Mouse (Mus musculus) CH12.LX (cell line): ENCODE measurements around the gene Tmem114. TPM values are rescaled to one million over a fixed set of nuclear protein-coding genes. Genes with fewer than 3 reads are reported as not detected.

Source experiments
- DNase-seq: peaks from one replicate; pipeline ENCODE4 v3.0.0-alpha.2; 2013; ENCODE audit errors: extremely low read depth
- H3K27ac ChIP-seq: 2 replicates; pipeline ENCODE4 v1.5.1; 2012; ENCODE audit warnings: low read depth, mild to moderate bottlenecking, control low read depth, moderate library complexity; ENCODE audit not compliant: insufficient read depth
- H3K27me3 ChIP-seq: replicated peaks from 2 replicates; pipeline ENCODE3; 2012; ENCODE audit warnings: inconsistent platforms
- H3K36me3 ChIP-seq, 2 experiments: replicated peaks in 1 of 2; 2 replicates each; pipeline versions ENCODE3 to v1.6.1; 2012; ENCODE audit warnings: inconsistent platforms in 1 of 2, low read length in 1 of 2, mild to moderate bottlenecking in 1 of 2, mixed read lengths in 1 of 2, moderate library complexity in 1 of 2; ENCODE audit not compliant: control insufficient read depth in 1 of 2, insufficient read depth in 1 of 2
- H3K4me1 ChIP-seq, 2 experiments: 2 replicates each; pipeline ENCODE4 v1.6.1; 2012; ENCODE audit warnings: inconsistent platforms in 1 of 2, moderate library complexity in 1 of 2; ENCODE audit not compliant: insufficient read depth in 2 of 2, control insufficient read depth in 1 of 2
- H3K4me2 ChIP-seq: 2 replicates; pipeline ENCODE4 v1.6.1; 2012; ENCODE audit warnings: low read depth, mild to moderate bottlenecking, control low read depth; ENCODE audit not compliant: poor library complexity, insufficient read depth, severe bottlenecking
- H3K4me3 ChIP-seq, 3 experiments: fragments of 150-350 bp in 1 of 3; sonication (generic) in 1 of 3; replicated peaks in 1 of 3; 2 replicates each; pipeline versions ENCODE3 to v1.5.1; 2011 to 2012; ENCODE audit warnings: low read depth in 2 of 3, low read length in 2 of 3, mild to moderate bottlenecking in 2 of 3, moderate library complexity in 2 of 3, control low read depth in 1 of 3, improper control_type of control experiment in 1 of 3, inconsistent platforms in 1 of 3, mixed read lengths in 1 of 3; ENCODE audit not compliant: poor library complexity in 1 of 3
- H3K79me2 ChIP-seq: replicated peaks from 2 replicates; pipeline ENCODE4 v1.6.1; 2012; ENCODE audit warnings: mild to moderate bottlenecking, moderate library complexity; ENCODE audit not compliant: control insufficient read depth, poor library complexity, insufficient read depth, severe bottlenecking; ENCODE audit errors: extremely low read depth
- H3K9ac ChIP-seq: 2 replicates; pipeline ENCODE4 v1.6.1; 2012; ENCODE audit warnings: low read depth, mild to moderate bottlenecking, control low read depth, moderate library complexity; ENCODE audit not compliant: insufficient read depth
- H3K9me3 ChIP-seq: replicated peaks from 2 replicates; pipeline ENCODE3; 2012; ENCODE audit warnings: low read length, inconsistent platforms, mixed read lengths
- CHD1 ChIP-seq: IDR thresholded peaks from 2 replicates; pipeline ENCODE4 v1.6.1; 2012; ENCODE audit warnings: low read depth, low read length, improper control_type of control experiment, inconsistent platforms
- CTCF ChIP-seq, 2 experiments: IDR thresholded peaks in 1 of 2; conservative IDR thresholded peaks in 1 of 2; 2 replicates each; pipeline ENCODE4 v1.5.1; 2011 to 2012; ENCODE audit warnings: low read depth in 2 of 2, low read length in 2 of 2, improper control_type of control experiment in 1 of 2, inconsistent platforms in 1 of 2, mild to moderate bottlenecking in 1 of 2, moderate library complexity in 1 of 2
- E2F4 ChIP-seq: IDR thresholded peaks from 2 replicates; pipeline ENCODE4 v1.6.1; 2011; ENCODE audit warnings: low read depth, low read length, improper control_type of control experiment; ENCODE audit not compliant: insufficient replicate concordance
- ETS1 ChIP-seq: conservative IDR thresholded peaks from 2 replicates; pipeline ENCODE4 v1.6.1; 2012; ENCODE audit warnings: low read depth, mild to moderate bottlenecking, inconsistent platforms, low read length, improper control_type of control experiment, moderate library complexity
- IRF4 ChIP-seq: IDR thresholded peaks from 2 replicates; pipeline ENCODE4 v1.6.1; 2014; ENCODE audit warnings: low read depth, mild to moderate bottlenecking, inconsistent platforms, low read length, improper control_type of control experiment
- KAT2A ChIP-seq: IDR thresholded peaks from 2 replicates; pipeline ENCODE4 v1.6.1; 2012; ENCODE audit warnings: low read length, improper control_type of control experiment, inconsistent platforms; ENCODE audit not compliant: insufficient replicate concordance
- POLR2AphosphoS2 ChIP-seq: IDR thresholded peaks from 2 replicates; pipeline ENCODE4 v1.6.1; 2011; ENCODE audit warnings: low read depth, low read length, improper control_type of control experiment
- RAD21 ChIP-seq: IDR thresholded peaks from 2 replicates; pipeline ENCODE4 v1.6.1; 2011; ENCODE audit warnings: low read depth, mild to moderate bottlenecking, low read length, improper control_type of control experiment, moderate library complexity
- SIN3A ChIP-seq: IDR thresholded peaks from 2 replicates; pipeline ENCODE4 v1.6.1; 2012; ENCODE audit warnings: low read length, improper control_type of control experiment, inconsistent platforms
- SMC3 ChIP-seq: IDR thresholded peaks from 2 replicates; pipeline ENCODE4 v1.6.1; 2011; ENCODE audit warnings: low read depth, low read length, improper control_type of control experiment
- USF1 ChIP-seq: IDR thresholded peaks from 2 replicates; pipeline ENCODE4 v1.6.1; 2014; ENCODE audit warnings: low read depth, mild to moderate bottlenecking, inconsistent platforms, low read length, improper control_type of control experiment
- ZC3H11A ChIP-seq: IDR thresholded peaks from 2 replicates; pipeline ENCODE4 v1.6.1; 2012; ENCODE audit warnings: low read depth, mild to moderate bottlenecking, inconsistent platforms, low read length, improper control_type of control experiment
- ZMIZ1 ChIP-seq: IDR thresholded peaks from 2 replicates; pipeline ENCODE4 v1.6.1; 2012; ENCODE audit warnings: low read depth, mild to moderate bottlenecking, inconsistent platforms, low read length, improper control_type of control experiment
- ZNF384 ChIP-seq: IDR thresholded peaks from 2 replicates; pipeline ENCODE4 v1.6.1; 2012; ENCODE audit warnings: low read depth, low read length, improper control_type of control experiment, inconsistent platforms
- dilution Hi-C: fragments of 300-500 bp; cut with MboI; formaldehyde crosslinking; loops from 2 replicates; pipeline ENCODE4 v1.14.3; 2020; ENCODE audit warnings: low sequenced_read_pairs; ENCODE audit not compliant: extremely low pct_unique_long_range_greater_than_20kb, extremely low pct_ligation_motif_present
- in situ Hi-C: fragments of 300-500 bp; cut with MboI; formaldehyde crosslinking; loops from 3 replicates; pipeline ENCODE4 v1.14.3; 2019; ENCODE audit warnings: low sequenced_read_pairs, low pct_ligation_motif_present, low pct_unique_long_range_greater_than_20kb, mixed read lengths
- polyA plus RNA-seq: library from polyadenylated mRNA; unstranded; fragments of >175 nt; gene quantifications from 2 replicates; pipeline ENCODE4 v1.2.1, GENCODE M21; 2012; ENCODE audit warnings: low read depth; ENCODE audit not compliant: insufficient read length
- total RNA-seq, 2 experiments: library from RNA; depleted of rRNA; stranded (reverse); fragments of 300-350 nt in 1 of 2; fragments of >200 nt in 1 of 2; gene quantifications; 2 replicates each; pipeline ENCODE4 v1.2.3; 2012 to 2014

The Tmem114 gene
- total and polyA plus RNA-seq, 3 experiments: not detected

GRCm38 (mm10) chr16:8409197-8409596 lies 15.7 kb downstream of the Tmem114 start (continued):
- TF ChIP-seq ZC3H11A (no peak), CTCF (conservative IDR thresholded peaks at IDR 0.05 in 1 of 2, IDR thresholded peaks at IDR 0.05 in 1 of 2; ENCODE audit: low read depth in 2 of 2, low read length in 2 of 2) (peak in 1 of 2 experiments; percentile 72; a peak in 2 of 4 replicates), IRF4 (no peak), POLR2AphosphoS2 (no peak), ZMIZ1 (no peak), USF1 (no peak), ETS1 (no peak), SIN3A (0 out of 2 replicates have a peak, but pooled peaks have one; percentile 30), KAT2A (no peak)

GRCm38 (mm10) chr16:8406708-8407107 lies 18.2 kb downstream of the Tmem114 start:
- in situ Hi-C loops: no loop called here
- no peak overlapping the region for H3K4me2 ChIP-seq
- peaks cover 6% of the 10 kb centered on the region for H3K9me3 ChIP-seq

DNA sequence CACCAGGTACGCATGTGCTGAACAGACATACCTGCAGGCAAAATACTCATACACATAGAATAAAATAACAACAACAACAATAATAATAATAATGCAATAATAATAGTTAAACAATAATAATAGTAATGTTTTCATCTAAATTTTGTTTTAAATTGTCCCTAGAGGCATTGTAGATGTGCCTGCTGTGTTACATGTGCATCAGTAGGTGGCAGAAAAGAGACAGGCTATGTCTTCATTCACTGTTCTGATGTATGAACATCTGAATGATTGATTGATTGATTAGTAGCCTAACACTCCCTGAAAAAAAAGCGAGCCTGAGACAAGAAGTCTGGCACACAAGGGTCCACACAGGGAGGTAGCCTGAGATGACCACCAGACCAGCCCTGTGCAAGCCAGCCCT lies 22.3 kb downstream of the Tmem114 start:
- H3K4me1 ChIP-seq: peaks cover 6 to 11% of the 10 kb centered on the region in 2 experiments
- no peaks in the 10 kb centered on the region for H3K36me3 ChIP-seq
- H3K27ac ChIP-seq: no peak overlapping the region
- no peak overlapping the region for H3K4me3 ChIP-seq
- no peaks in the 10 kb centered on the region for H3K79me2 ChIP-seq
- no peak for DNase-seq
- no peak overlapping the region for H3K4me2 ChIP-seq
- in situ Hi-C loops: no loop called here
- H3K9ac ChIP-seq: no peak overlapping the region
- TF ChIP-seq ZNF384 (no peak), RAD21 (peak; percentile 21), CTCF (conservative IDR thresholded peaks at IDR 0.05 in 1 of 2, IDR thresholded peaks at IDR 0.05 in 1 of 2; ENCODE audit: low read depth in 2 of 2, low read length in 2 of 2) (peak in 1 of 2 experiments; percentile 46; a peak in 2 of 4 replicates)
- TF ChIP-seq, all 38 proteins: peak for 2
- H3K9me3 ChIP-seq: peaks cover 2% of the 10 kb centered on the region
- peaks cover 62% of the 10 kb centered on the region for H3K27me3 ChIP-seq
- dilution Hi-C loops: no loop called here

More at GRCm38 (mm10) chr16:8406708-8407107, 18.2 kb downstream of the Tmem114 start:
- H3K9ac ChIP-seq: no peak overlapping the region
- H3K27me3 ChIP-seq: peaks cover 76% of the 10 kb centered on the region
- dilution Hi-C loops: no loop called here
- H3K27ac ChIP-seq: no peak overlapping the region
- DNase-seq: peak; percentile 81
- no peak overlapping the region for H3K4me3 ChIP-seq
- H3K36me3 ChIP-seq: no peaks in the 10 kb centered on the region
- H3K79me2 ChIP-seq: no peaks in the 10 kb centered on the region
- peaks cover 0 to 2% of the 10 kb centered on the region in 2 experiments; a peak in 2 of 4 replicates for H3K4me1 ChIP-seq
- TF ChIP-seq RAD21 (peak; percentile 95), CTCF (conservative IDR thresholded peaks at IDR 0.05 in 1 of 2, IDR thresholded peaks at IDR 0.05 in 1 of 2; ENCODE audit: low read depth in 2 of 2, low read length in 2 of 2) (peak; percentile 72 to 93), IRF4 (peak; percentile 35; the same call in 1 of the 2 replicates), SIN3A (peak; percentile 37; the same call in 1 of the 2 replicates), SMC3 (peak; percentile 82), E2F4 (no peak), CHD1 (no peak)
